Comparison of ENCODE assay signal across 27 mouse cellular contexts in the genomic region with DNA sequence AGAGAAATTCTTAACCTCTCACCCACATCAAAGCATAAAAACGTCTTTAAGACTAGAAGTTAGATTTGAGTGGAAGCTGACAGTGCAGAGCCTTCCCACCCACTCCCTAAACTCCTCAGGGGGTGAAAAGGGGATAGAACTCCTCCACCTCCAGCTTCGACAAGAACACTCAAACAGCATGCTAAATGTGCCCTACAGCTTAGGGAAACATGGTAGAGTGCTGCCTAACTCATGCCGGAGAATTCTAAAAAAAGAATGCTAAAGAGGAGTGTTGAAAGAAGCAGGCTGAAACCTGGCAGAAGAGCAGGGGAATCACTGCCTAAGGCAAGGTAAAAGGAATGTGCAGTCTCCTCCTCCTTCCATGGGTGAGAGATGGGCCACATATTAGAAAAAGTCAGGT. TPM values are rescaled to one million over a fixed set of nuclear protein-coding genes. Genes with fewer than 3 reads are reported as not detected.
DNase-seq lines count a peak whose midpoint lies in the region; TF ChIP-seq lines count a peak whose summit lies in the region.
"Had no signal": no experiment of that assay in that cellular context is flagged by ENCODE, and none has a peak within 500 bp of the region (broad histone marks: within the 10 kb centered on the region; RNA-seq: fewer than 3 reads in every experiment).

No protein-coding gene starts in this region.

- WGBS in cerebellum, adult 2 months: 23% methylated on average over 3 of the region's 3 CpGs
- WGBS in lung, adult 2 months: 40% methylated on average over 3 of the region's 3 CpGs

- TF ChIP-seq CTCF in cerebellum, adult 2 months (IDR thresholded peaks at IDR 0.05; ENCODE audit: borderline replicate concordance, insufficient read depth, low read depth, low read length): no peak
- TF ChIP-seq CTCF in lung, adult 2 months (IDR thresholded peaks at IDR 0.05; ENCODE audit: insufficient read depth, low read length): no peak

- TF ChIP-seq POLR2A in cerebellum, adult 2 months (IDR thresholded peaks at IDR 0.05; ENCODE audit: borderline replicate concordance, insufficient read depth, low read length): no peak
- no peak for TF ChIP-seq POLR2A in lung, adult 2 months (IDR thresholded peaks at IDR 0.05; ENCODE audit: borderline replicate concordance, extremely low read depth, low read depth, low read length)

- no peak overlapping the region for H3K4me3 ChIP-seq in cerebellum, adult 2 months (replicated peaks; ENCODE audit: insufficient read depth, low read depth, low read length)
- H3K4me3 ChIP-seq in lung, adult 2 months (replicated peaks; ENCODE audit: extremely low read depth, low read depth, low read length): no peak overlapping the region
- H3K4me3 ChIP-seq: heart, adult 2 months; heart, embryonic 12.5 days; limb, embryonic 15.5 days had no signal

- no peak for DNase-seq in cerebellum, adult 2 months
- no peak for DNase-seq in cerebellum, postnatal 14 days
- peak; percentile 30 for DNase-seq in heart, adult 11 months
- DNase-seq in heart, postnatal 4 days: no peak
- DNase-seq in right cerebral cortex, adult 18-20 months: peak; percentile 59
- no peak for DNase-seq in right cerebral cortex, postnatal 4 days
- DNase-seq in lung, adult 2 months: no peak
- no peak for DNase-seq in adrenal gland, adult 18-20 months (ENCODE audit: low spot score in 2 of 2)
- DNase-seq: adrenal gland, postnatal 14 days; cerebellum, adult 18-20 months; cerebellum, postnatal 25 days; gastrocnemius, postnatal 36 days; heart, adult 2 months; kidney, adult 9 months; kidney, postnatal 10 days; lung, embryonic 14.5 days; lung, postnatal 14 days; midbrain, embryonic 14.5 days had no signal

- peak overlapping the region; percentile 46; the same call in 1 of the 2 replicates for H3K27ac ChIP-seq in cerebellum, adult 2 months (ENCODE audit: insufficient read depth, low read length)
- H3K27ac ChIP-seq: heart, adult 2 months; hindbrain, embryonic 14.5 days; limb, embryonic 15.5 days; liver, embryonic 14.5 days had no signal

- no peaks in the 10 kb centered on the region for H3K27me3 ChIP-seq in cerebellum, adult 2 months (ENCODE audit: control insufficient read depth, insufficient read depth, low read length)
- H3K27me3 ChIP-seq: CH12.LX; heart, embryonic 12.5 days; limb, embryonic 15.5 days; Patski had no signal

- peaks cover 24% of the 10 kb centered on the region for H3K4me1 ChIP-seq in cerebellum, adult 2 months (ENCODE audit: control insufficient read depth, insufficient read depth, low read length)
- no peaks in the 10 kb centered on the region for H3K4me1 ChIP-seq in lung, adult 2 months (ENCODE audit: control insufficient read depth, insufficient read depth, low read length)
- H3K4me1 ChIP-seq: limb, embryonic 15.5 days had no signal

RNA-seq across cellular contexts. Expression of a gene that starts 43.3 kb away (rescaled TPM):
- polyA plus RNA-seq in cerebellum, adult 2 months (2012; rRNA removed): 71.2 and 72.0 TPM in 2 replicates
- under 1 TPM; 0.31 to 0.54 TPM for total RNA-seq in heart, postnatal 4 days (2021)
- 0.71 and 1.1 TPM in 2 replicates for polyA plus RNA-seq in lung, adult 2 months (2012; rRNA removed)
- total RNA-seq in adrenal gland, adult 18-20 months (2021): 1 to 10 TPM; 1.7 to 1.8 TPM
- total RNA-seq: CH12.LX; gastrocnemius, adult 18-20 months; gastrocnemius, postnatal 36 days; hematopoietic stem cell, adult 5-6 weeks; monocyte, adult 5-6 weeks had no signal
- polyA plus RNA-seq: Patski had no signal

Comparison
In these comparisons a context has a peak if more than half of its experiments do, and no peak if none do; other contexts are left out.
1. DNase-seq: peak in heart, adult 11 months (single experiment) and right cerebral cortex, adult 18-20 months (single experiment); none in cerebellum, adult 2 months (0 of 2), cerebellum, postnatal 14 days (0 of 2), heart, postnatal 4 days (single experiment), right cerebral cortex, postnatal 4 days (single experiment), lung, adult 2 months (single experiment) and adrenal gland, adult 18-20 months (0 of 2).